Mouse (Mus musculus): ENCODE data around the gene Cep85l. TPM values are rescaled to one million over a fixed set of nuclear protein-coding genes. Genes with fewer than 3 reads are reported as not detected.

Cep85l gene
- polyA plus RNA-seq, 1 experiment from 2014 or later, result 9.5 TPM

DNA sequence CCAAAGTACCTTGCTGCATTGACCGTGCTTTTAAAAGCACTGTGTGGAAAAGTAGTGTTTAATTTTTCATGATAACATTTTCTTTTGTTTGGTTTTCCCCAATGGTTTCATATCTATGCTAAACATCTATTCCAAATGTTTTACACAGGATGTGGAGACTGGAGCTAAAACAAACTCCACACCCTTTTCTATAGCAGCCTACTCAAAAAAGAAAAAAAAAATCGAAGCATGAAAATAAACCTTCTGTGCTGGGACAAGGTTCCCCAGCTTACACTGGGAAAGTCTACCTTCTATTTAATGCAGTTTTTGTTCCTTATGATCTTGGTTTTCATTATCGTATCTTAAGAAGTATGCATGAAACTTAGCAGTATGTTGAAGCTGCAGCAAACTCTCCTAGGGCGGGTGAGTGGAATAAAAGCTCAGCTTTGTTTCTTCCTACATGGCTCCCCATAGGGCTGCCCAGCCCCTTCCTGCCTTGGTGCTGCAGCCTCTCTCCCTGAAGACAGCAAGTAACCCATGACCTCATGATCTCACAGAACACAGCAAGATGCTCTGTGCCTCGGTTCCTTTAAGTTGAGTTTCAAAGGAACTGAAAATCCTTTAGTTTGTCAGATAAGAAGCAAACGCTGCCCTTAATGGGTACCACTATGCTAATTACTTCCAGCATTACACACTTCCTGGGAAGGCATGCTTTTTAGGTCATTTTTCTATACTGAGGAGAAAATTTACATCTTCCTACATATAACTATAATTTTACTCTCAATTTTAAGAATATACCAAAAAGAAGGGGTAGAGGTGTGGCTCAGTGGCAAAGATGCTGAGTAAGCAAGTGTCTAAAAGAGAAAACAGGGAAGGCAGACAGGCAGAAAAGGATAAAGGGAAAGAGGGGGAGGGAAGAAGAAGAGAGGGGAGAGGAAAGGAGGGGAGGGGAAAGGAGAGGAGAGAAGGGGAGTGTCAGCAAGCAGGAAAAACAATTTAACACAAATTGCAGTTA lies 34.6 kb upstream of the Cep85l start:
- Histone ChIP-seq H3K27me3 (no peaks in the 10 kb centered on the region), H3K36me3 (no peaks in the 10 kb centered on the region), H3K9me3 (no peaks in the 10 kb centered on the region), H3K27ac (no peak overlapping the region), H3K9ac (replicated peaks) (no peak overlapping the region), H3K4me3 (replicated peaks) (no peak overlapping the region), H3K4me1 (replicated peaks) (peaks cover 21% of the 10 kb centered on the region), H3K4me2 (no peak overlapping the region)
- ATAC-seq (ENCODE audit: insufficient number of reproducible peaks, insufficient read depth, low FRiP score, low TSS enrichment, low read depth), result no peak
- 43% methylated on average over 6 of the region's 6 CpGs for WGBS

GRCm38 (mm10) chr10:53412936-53413335 lies 33.2 kb upstream of the Cep85l start:
- Histone ChIP-seq H3K9ac (replicated peaks) (no peak overlapping the region), H3K36me3 (no peaks in the 10 kb centered on the region), H3K27me3 (no peaks in the 10 kb centered on the region), H3K27ac (no peak overlapping the region), H3K4me1 (replicated peaks) (peaks cover 20% of the 10 kb centered on the region), H3K4me3 (replicated peaks) (no peak overlapping the region), H3K9me3 (no peaks in the 10 kb centered on the region), H3K4me2 (no peak overlapping the region)
- no peak for ATAC-seq (ENCODE audit: insufficient number of reproducible peaks, insufficient read depth, low FRiP score, low TSS enrichment, low read depth)
- 89% methylated on average over 3 of the region's 3 CpGs for WGBS

GRCm38 (mm10) chr10:53412165-53412564 lies 32.4 kb upstream of the Cep85l start:
- WGBS, result 84% methylated on average over 2 of the region's 2 CpGs
- Histone ChIP-seq H3K27me3 (no peaks in the 10 kb centered on the region), H3K36me3 (no peaks in the 10 kb centered on the region), H3K4me1 (replicated peaks) (peaks cover 17% of the 10 kb centered on the region), H3K4me3 (replicated peaks) (no peak overlapping the region), H3K9me3 (no peaks in the 10 kb centered on the region), H3K4me2 (no peak overlapping the region), H3K9ac (replicated peaks) (no peak overlapping the region), H3K27ac (no peak overlapping the region)
- no peak for ATAC-seq (ENCODE audit: insufficient number of reproducible peaks, insufficient read depth, low FRiP score, low TSS enrichment, low read depth)

DNA sequence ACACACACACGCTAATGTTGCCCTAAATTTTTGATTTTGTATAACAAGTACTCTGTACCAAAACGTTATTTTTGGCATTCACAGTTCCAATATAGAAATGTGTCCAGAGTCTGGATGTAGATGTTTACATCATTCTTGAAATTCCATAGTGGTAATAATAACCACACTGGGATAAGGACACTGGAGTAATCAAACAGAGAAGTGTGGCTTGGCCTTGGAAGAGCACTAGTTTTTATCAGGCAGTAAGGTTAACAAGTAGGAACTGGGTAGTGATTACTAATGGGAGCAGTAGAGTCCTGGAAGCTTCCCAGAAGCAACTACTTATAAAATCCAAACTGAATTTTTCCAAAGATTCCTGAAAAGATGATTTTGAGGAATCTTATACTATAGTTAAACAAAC lies 31.1 kb upstream of the Cep85l start:
- H3K9me3 ChIP-seq, result no peaks in the 10 kb centered on the region
- H3K27me3 ChIP-seq, result no peaks in the 10 kb centered on the region
- WGBS, result 80% methylated on average over 2 of the region's 2 CpGs
- peaks cover 7% of the 10 kb centered on the region for H3K4me1 ChIP-seq (replicated peaks)
- no peak for ATAC-seq (ENCODE audit: insufficient number of reproducible peaks, insufficient read depth, low FRiP score, low TSS enrichment, low read depth)
- no peak overlapping the region for H3K9ac ChIP-seq (replicated peaks)
- H3K4me3 ChIP-seq (replicated peaks), result no peak overlapping the region
- H3K36me3 ChIP-seq, result no peaks in the 10 kb centered on the region
- H3K27ac ChIP-seq, result no peak overlapping the region
- no peak overlapping the region for H3K4me2 ChIP-seq

DNA sequence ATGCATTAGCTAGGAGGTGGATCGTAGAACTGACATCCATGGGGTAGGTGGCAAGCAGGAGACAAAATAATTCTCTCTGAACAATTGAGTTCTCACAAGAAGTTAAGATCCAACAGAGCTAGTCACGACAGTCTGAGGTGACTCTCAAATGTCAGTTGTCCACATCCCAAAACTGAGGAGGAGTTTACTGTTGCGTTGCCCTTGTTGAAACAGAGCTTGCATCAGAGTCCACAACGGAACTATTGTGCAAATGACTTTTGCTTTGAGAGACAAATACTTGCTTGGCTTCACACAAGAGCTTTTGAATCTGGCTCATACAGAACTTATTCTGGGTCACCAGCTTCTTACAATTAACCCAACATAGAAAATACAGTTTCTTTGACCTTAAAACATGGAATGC lies 27.7 kb upstream of the Cep85l start:
- no peak for ATAC-seq (ENCODE audit: insufficient number of reproducible peaks, insufficient read depth, low FRiP score, low TSS enrichment, low read depth)
- 87% methylated on average over 4 of the region's 4 CpGs for WGBS
- H3K27me3 ChIP-seq, result no peaks in the 10 kb centered on the region
- H3K36me3 ChIP-seq, result no peaks in the 10 kb centered on the region
- H3K4me3 ChIP-seq (replicated peaks), result no peak overlapping the region
- no peak overlapping the region for H3K4me2 ChIP-seq
- no peak overlapping the region for H3K27ac ChIP-seq
- H3K9ac ChIP-seq (replicated peaks), result no peak overlapping the region
- no peaks in the 10 kb centered on the region for H3K9me3 ChIP-seq
- no peaks in the 10 kb centered on the region for H3K4me1 ChIP-seq (replicated peaks)

GRCm38 (mm10) chr10:53406845-53407244 lies 27.1 kb upstream of the Cep85l start:
- Histone ChIP-seq H3K27me3 (no peaks in the 10 kb centered on the region), H3K4me1 (replicated peaks) (no peaks in the 10 kb centered on the region), H3K9ac (replicated peaks) (no peak overlapping the region), H3K4me3 (replicated peaks) (no peak overlapping the region), H3K9me3 (no peaks in the 10 kb centered on the region), H3K27ac (no peak overlapping the region), H3K36me3 (no peaks in the 10 kb centered on the region), H3K4me2 (no peak overlapping the region)
- 87% methylated on average over 2 of the region's 2 CpGs for WGBS
- ATAC-seq (ENCODE audit: insufficient number of reproducible peaks, insufficient read depth, low FRiP score, low TSS enrichment, low read depth), result no peak

GRCm38 (mm10) chr10:53402293-53402692 lies 22.5 kb upstream of the Cep85l start:
- Histone ChIP-seq H3K4me1 (replicated peaks) (peaks cover 11% of the 10 kb centered on the region), H3K9ac (replicated peaks) (no peak overlapping the region), H3K36me3 (no peaks in the 10 kb centered on the region), H3K4me2 (no peak overlapping the region), H3K9me3 (no peaks in the 10 kb centered on the region), H3K27me3 (no peaks in the 10 kb centered on the region), H3K4me3 (replicated peaks) (no peak overlapping the region), H3K27ac (no peak overlapping the region)
- no peak for ATAC-seq (ENCODE audit: insufficient number of reproducible peaks, insufficient read depth, low FRiP score, low TSS enrichment, low read depth)

GRCm38 (mm10) chr10:53399053-53399452 lies 19.3 kb upstream of the Cep85l start:
- H3K36me3 ChIP-seq, result no peaks in the 10 kb centered on the region
- 36% methylated on average over 3 of the region's 3 CpGs for WGBS
- peaks cover 11% of the 10 kb centered on the region for H3K4me1 ChIP-seq (replicated peaks)
- H3K9me3 ChIP-seq, result no peaks in the 10 kb centered on the region
- peak overlapping the region; percentile 90 for H3K27ac ChIP-seq
- peak overlapping the region; percentile 55 for H3K4me2 ChIP-seq
- H3K9ac ChIP-seq (replicated peaks), result no peak overlapping the region
- no peaks in the 10 kb centered on the region for H3K27me3 ChIP-seq
- peak; percentile 69 for ATAC-seq (ENCODE audit: insufficient number of reproducible peaks, insufficient read depth, low FRiP score, low TSS enrichment, low read depth)
- H3K4me3 ChIP-seq (replicated peaks), result no peak overlapping the region

- Histone ChIP-seq H3K4me3 (replicated peaks) (peak overlapping the region; percentile 26), H3K4me1 (replicated peaks) (peaks cover 11% of the 10 kb centered on the region), H3K9ac (replicated peaks) (peak overlapping the region; percentile 40; the same call in 1 of the 2 replicates), H3K27ac (peak overlapping the region; percentile 90), H3K27me3 (no peaks in the 10 kb centered on the region), H3K4me2 (peak overlapping the region; percentile 55), H3K36me3 (no peaks in the 10 kb centered on the region), H3K9me3 (no peaks in the 10 kb centered on the region)
- WGBS, result 3% methylated on average over 9 of the region's 9 CpGs
- peak; percentile 78 for ATAC-seq (ENCODE audit: insufficient number of reproducible peaks, insufficient read depth, low FRiP score, low TSS enrichment, low read depth)
Observed at GRCm38 (mm10) chr10:53398540-53398902, 18.8 kb upstream of the Cep85l start.

DNA sequence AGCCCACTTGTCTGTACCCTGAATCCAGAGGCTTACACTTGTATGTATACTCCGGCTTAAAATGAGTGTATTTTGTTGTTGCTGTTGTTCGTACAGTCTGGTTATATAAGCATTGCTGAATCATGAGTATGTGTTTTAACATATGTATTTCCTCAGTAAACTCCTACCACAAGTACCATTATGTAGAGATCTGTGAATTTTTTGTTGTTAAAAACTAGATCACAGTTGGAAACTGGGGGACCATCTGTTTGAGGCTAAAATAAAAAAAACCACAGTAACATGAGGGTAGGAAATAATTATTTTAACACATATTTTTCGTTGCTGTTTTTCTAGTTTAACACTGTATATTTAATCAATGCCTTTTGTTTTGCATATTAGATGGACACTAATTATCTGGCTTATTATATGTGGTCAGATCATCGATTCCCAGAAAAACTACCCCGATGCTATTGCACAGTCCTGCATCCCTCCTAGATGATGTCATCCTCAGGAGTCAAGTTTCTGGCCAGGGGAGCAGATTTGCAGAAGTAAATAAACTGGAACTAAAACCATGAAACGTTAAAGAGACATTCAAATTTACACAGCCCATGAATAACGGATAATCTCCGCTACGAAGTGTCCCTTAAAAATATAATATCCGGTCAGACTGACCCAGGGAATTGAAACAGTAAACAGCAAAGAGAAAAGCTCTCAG lies 18.2 kb upstream of the Cep85l start:
- peaks cover 11% of the 10 kb centered on the region for H3K4me1 ChIP-seq (replicated peaks)
- peak; percentile 79 for ATAC-seq (ENCODE audit: insufficient number of reproducible peaks, insufficient read depth, low FRiP score, low TSS enrichment, low read depth)
- peak overlapping the region; percentile 26 for H3K4me3 ChIP-seq (replicated peaks)
- H3K27me3 ChIP-seq, result no peaks in the 10 kb centered on the region
- no peaks in the 10 kb centered on the region for H3K36me3 ChIP-seq
- H3K9ac ChIP-seq (replicated peaks), result 0 out of 2 replicates have a peak overlapping the region, but pooled peaks have one; percentile 40
- peak overlapping the region; percentile 55 for H3K4me2 ChIP-seq
- no peaks in the 10 kb centered on the region for H3K9me3 ChIP-seq
- H3K27ac ChIP-seq, result peak overlapping the region; percentile 90
- WGBS, result 48% methylated on average over 10 of the region's 10 CpGs

- Histone ChIP-seq H3K9ac (replicated peaks) (no peak overlapping the region), H3K36me3 (no peaks in the 10 kb centered on the region), H3K4me2 (no peak overlapping the region), H3K27ac (no peak overlapping the region), H3K27me3 (no peaks in the 10 kb centered on the region), H3K9me3 (no peaks in the 10 kb centered on the region), H3K4me3 (replicated peaks) (no peak overlapping the region), H3K4me1 (replicated peaks) (peaks cover 11% of the 10 kb centered on the region)
- 83% methylated on average over 9 of the region's 9 CpGs for WGBS
- no peak for ATAC-seq (ENCODE audit: insufficient number of reproducible peaks, insufficient read depth, low FRiP score, low TSS enrichment, low read depth)
Observed at GRCm38 (mm10) chr10:53394923-53395629, 15.3 kb upstream of the Cep85l start.

All from limb, embryonic 12.5 days (tissue).